Comparison of ENCODE assay signal across 10 mouse cellular contexts in genomic region chr9:45546024-45546638, GRCm38 (mm10).
DNase-seq lines count a peak whose midpoint lies in the region; ATAC-seq and TF ChIP-seq lines count a peak whose summit lies in the region.
"Had no signal": no experiment of that assay in that cellular context is flagged by ENCODE, and none has a peak within 500 bp of the region (broad histone marks: within the 10 kb centered on the region; RNA-seq: fewer than 3 reads in every experiment).

No protein-coding gene starts in this region.

- no peak overlapping the region for H3K9ac ChIP-seq in intestine, embryonic 15.5 days
- H3K9ac ChIP-seq in intestine, postnatal 0 days (ENCODE audit: low read depth, low read length) = no peak overlapping the region
- H3K9ac ChIP-seq in forebrain, embryonic 16.5 days (replicated peaks; ENCODE audit: low read depth, low read length) = no peak overlapping the region
- no peak overlapping the region for H3K9ac ChIP-seq in midbrain, embryonic 14.5 days (replicated peaks; ENCODE audit: low read length)

- no peak for TF ChIP-seq CTCF in intestine, postnatal 0 days (IDR thresholded peaks at IDR 0.05; ENCODE audit: low read depth)
- TF ChIP-seq CTCF in cortical plate, adult 2 months (IDR thresholded peaks at IDR 0.05; ENCODE audit: extremely low read depth, insufficient read depth, low read length) = no peak

- H3K27me3 ChIP-seq in intestine, embryonic 15.5 days (replicated peaks) = no peaks in the 10 kb centered on the region
- no peaks in the 10 kb centered on the region for H3K27me3 ChIP-seq in intestine, postnatal 0 days (replicated peaks; ENCODE audit: control insufficient read depth, insufficient read depth, low read length)
- H3K27me3 ChIP-seq in forebrain, embryonic 16.5 days (replicated peaks; ENCODE audit: control insufficient read depth, insufficient read depth, low read length) = no peaks in the 10 kb centered on the region
- no peaks in the 10 kb centered on the region for H3K27me3 ChIP-seq in midbrain, embryonic 14.5 days (ENCODE audit: control insufficient read depth, insufficient read depth, low read length)

- no peak overlapping the region for H3K4me3 ChIP-seq in intestine, embryonic 15.5 days (replicated peaks)
- H3K4me3 ChIP-seq in intestine, postnatal 0 days (ENCODE audit: low read depth, low read length) = no peak overlapping the region
- no peak overlapping the region for H3K4me3 ChIP-seq in cortical plate, adult 2 months (ENCODE audit: insufficient read depth, low read length)
- H3K4me3 ChIP-seq in forebrain, embryonic 16.5 days (replicated peaks; ENCODE audit: low read length) = no peak overlapping the region
- H3K4me3 ChIP-seq in midbrain, embryonic 14.5 days (replicated peaks; ENCODE audit: low read depth, low read length) = no peak overlapping the region

- TF ChIP-seq POLR2A in cortical plate, adult 2 months (IDR thresholded peaks at IDR 0.05; ENCODE audit: extremely low read depth, insufficient read depth, low read length) = no peak

- peak; percentile 84 for DNase-seq in midbrain, embryonic 14.5 days
- no peak for DNase-seq in cerebellum, adult 11 months
- no peak for DNase-seq in testis, postnatal 14 days (ENCODE audit: low spot score)
- DNase-seq: kidney, postnatal 14 days; spleen, adult 18-20 months had no signal

- no peak overlapping the region for H3K4me2 ChIP-seq in intestine, embryonic 15.5 days (replicated peaks)
- H3K4me2 ChIP-seq in intestine, postnatal 0 days (replicated peaks; ENCODE audit: low read depth) = no peak overlapping the region
- H3K4me2 ChIP-seq in forebrain, embryonic 16.5 days (ENCODE audit: low read length) = no peak overlapping the region
- H3K4me2 ChIP-seq in midbrain, embryonic 14.5 days (ENCODE audit: low read length) = no peak overlapping the region

- no peaks in the 10 kb centered on the region for H3K9me3 ChIP-seq in intestine, embryonic 15.5 days
- H3K9me3 ChIP-seq in intestine, postnatal 0 days (ENCODE audit: control insufficient read depth) = no peaks in the 10 kb centered on the region
- H3K9me3 ChIP-seq in forebrain, embryonic 16.5 days (ENCODE audit: control insufficient read depth, low read length) = no peaks in the 10 kb centered on the region
- H3K9me3 ChIP-seq in midbrain, embryonic 14.5 days (ENCODE audit: control insufficient read depth, low read length) = no peaks in the 10 kb centered on the region

- peak; percentile 43; the same call in 1 of the 2 replicates for ATAC-seq in intestine, embryonic 15.5 days
- no peak for ATAC-seq in intestine, postnatal 0 days
- ATAC-seq in forebrain, embryonic 16.5 days = no peak
- peak; percentile 53; the same call in 1 of the 2 replicates for ATAC-seq in midbrain, embryonic 14.5 days (ENCODE audit: low FRiP score, low TSS enrichment)
- ATAC-seq in erythroid progenitor cell, adult 5-6 weeks (replicated peaks; ENCODE audit: low FRiP score, poor library complexity, severe bottlenecking) = no peak

- WGBS in intestine, embryonic 15.5 days = 47% methylated on average over 13 of the region's 13 CpGs
- 33% methylated on average over 13 of the region's 13 CpGs for WGBS in intestine, postnatal 0 days
- WGBS in forebrain, embryonic 16.5 days = 39% methylated on average over 13 of the region's 13 CpGs
- WGBS in midbrain, embryonic 14.5 days = 21% methylated on average over 13 of the region's 13 CpGs

- no peaks in the 10 kb centered on the region for H3K36me3 ChIP-seq in intestine, embryonic 15.5 days
- no peaks in the 10 kb centered on the region for H3K36me3 ChIP-seq in intestine, postnatal 0 days (ENCODE audit: control insufficient read depth, insufficient read depth)
- H3K36me3 ChIP-seq in forebrain, embryonic 16.5 days (ENCODE audit: control insufficient read depth, insufficient read depth) = no peaks in the 10 kb centered on the region
- H3K36me3 ChIP-seq in midbrain, embryonic 14.5 days (ENCODE audit: control insufficient read depth, insufficient read depth, low read length) = no peaks in the 10 kb centered on the region

- H3K27ac ChIP-seq in intestine, embryonic 15.5 days = no peak overlapping the region
- no peak overlapping the region for H3K27ac ChIP-seq in intestine, postnatal 0 days (ENCODE audit: low read depth, low read length)
- peak overlapping the region; percentile 48 for H3K27ac ChIP-seq in cortical plate, adult 2 months (ENCODE audit: insufficient read depth, low read length)
- peak overlapping the region; percentile 49; the same call in 1 of the 2 replicates for H3K27ac ChIP-seq in forebrain, embryonic 16.5 days (ENCODE audit: low read length)
- H3K27ac ChIP-seq in midbrain, embryonic 14.5 days (replicated peaks; ENCODE audit: low read depth, low read length) = peak overlapping the region; percentile 62

- H3K4me1 ChIP-seq in intestine, embryonic 15.5 days (replicated peaks) = peaks cover 9% of the 10 kb centered on the region; the same call in 1 of the 2 replicates
- H3K4me1 ChIP-seq in intestine, postnatal 0 days (replicated peaks; ENCODE audit: control insufficient read depth, insufficient read depth, low read length) = no peaks in the 10 kb centered on the region
- H3K4me1 ChIP-seq in cortical plate, adult 2 months (ENCODE audit: control insufficient read depth, insufficient read depth, low read length) = peaks cover 18% of the 10 kb centered on the region
- peaks cover 33% of the 10 kb centered on the region for H3K4me1 ChIP-seq in forebrain, embryonic 16.5 days (replicated peaks; ENCODE audit: control insufficient read depth, insufficient read depth, low read length)
- H3K4me1 ChIP-seq in midbrain, embryonic 14.5 days (ENCODE audit: control insufficient read depth, insufficient read depth, low read length) = peaks cover 42% of the 10 kb centered on the region

Comparison
In these comparisons a context has a peak if more than half of its experiments do, and no peak if none do; other contexts are left out.
1. ATAC-seq: peak in intestine, embryonic 15.5 days (single experiment) and midbrain, embryonic 14.5 days (single experiment); none in intestine, postnatal 0 days (single experiment), forebrain, embryonic 16.5 days (single experiment) and erythroid progenitor cell, adult 5-6 weeks (single experiment).
2. H3K27ac ChIP-seq: peak in cortical plate, adult 2 months (single experiment), forebrain, embryonic 16.5 days (single experiment) and midbrain, embryonic 14.5 days (single experiment); none in intestine, embryonic 15.5 days (single experiment) and intestine, postnatal 0 days (single experiment).